8 mouse cellular contexts compared by ENCODE assay signal in the genomic region with DNA sequence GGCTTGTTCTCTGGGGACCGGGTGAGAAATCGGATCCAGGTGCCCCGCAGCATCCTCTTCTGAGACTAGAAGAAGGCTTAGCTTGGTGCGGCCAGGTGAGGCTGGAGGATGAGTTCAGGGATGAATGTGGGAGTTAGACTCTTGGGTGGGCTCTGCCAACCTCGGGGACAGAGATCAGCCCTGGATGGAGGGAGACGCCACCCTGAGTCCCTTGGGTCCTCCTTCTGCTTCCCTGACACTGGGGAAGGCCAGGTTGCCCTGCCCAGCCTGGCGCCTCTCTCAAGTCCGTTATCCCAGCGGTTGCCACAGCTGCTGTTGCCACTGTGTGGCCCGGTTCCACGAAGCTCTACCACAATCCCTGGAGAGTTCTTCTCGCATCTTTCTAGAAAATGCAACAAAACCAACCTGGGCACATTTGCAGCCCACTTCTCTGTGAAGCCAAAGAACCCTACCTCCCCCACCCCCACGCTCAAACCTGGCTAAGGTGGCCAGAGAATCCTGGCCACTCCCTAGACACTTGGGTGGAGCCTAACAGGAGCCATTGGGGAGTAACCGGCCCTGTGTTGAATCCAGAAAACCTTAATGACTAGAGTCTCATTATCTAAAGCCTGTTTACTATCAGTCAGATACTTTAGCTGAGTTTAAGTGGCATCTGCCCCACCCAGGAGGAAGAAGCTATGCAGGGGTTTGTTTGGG. TPM values are rescaled to one million over a fixed set of nuclear protein-coding genes. Genes with fewer than 3 reads are reported as not detected.
DNase-seq lines count a peak whose midpoint lies in the region; ATAC-seq lines count a peak whose summit lies in the region.
"Had no signal": no experiment of that assay in that cellular context is flagged by ENCODE, and none has a peak within 500 bp of the region (broad histone marks: within the 10 kb centered on the region; RNA-seq: fewer than 3 reads in every experiment).

No protein-coding gene starts in this region.

- no peak for ATAC-seq in lung, embryonic 15.5 days (ENCODE audit: borderline replicate concordance, extremely low read depth, low FRiP score, low TSS enrichment)
- ATAC-seq in limb, embryonic 12.5 days (ENCODE audit: insufficient number of reproducible peaks, insufficient read depth, low FRiP score, low TSS enrichment, low read depth), result no peak
- no peak for ATAC-seq in stomach, embryonic 15.5 days (ENCODE audit: insufficient read depth, low FRiP score, low read depth)
- ATAC-seq in CD4-positive, CD25-positive, alpha-beta regulatory T cell, adult 4 months, result no peak

- H3K4me1 ChIP-seq in lung, embryonic 15.5 days, result peaks cover 7% of the 10 kb centered on the region; the same call in 1 of the 2 replicates
- peaks cover 13% of the 10 kb centered on the region for H3K4me1 ChIP-seq in forebrain, embryonic 10.5 days
- peaks cover 5% of the 10 kb centered on the region; the same call in 1 of the 2 replicates for H3K4me1 ChIP-seq in limb, embryonic 12.5 days (replicated peaks)
- H3K4me1 ChIP-seq in stomach, embryonic 15.5 days, result no peaks in the 10 kb centered on the region

- peak overlapping the region; percentile 36 for H3K4me3 ChIP-seq in lung, embryonic 15.5 days
- peak overlapping the region; percentile 77 for H3K4me3 ChIP-seq in forebrain, embryonic 10.5 days
- peak overlapping the region; percentile 58 for H3K4me3 ChIP-seq in limb, embryonic 12.5 days (replicated peaks)
- peak overlapping the region; percentile 40 for H3K4me3 ChIP-seq in stomach, embryonic 15.5 days (replicated peaks)

- WGBS in lung, embryonic 15.5 days, result 11% methylated on average over 14 of the region's 14 CpGs
- 8% methylated on average over 14 of the region's 14 CpGs for WGBS in forebrain, embryonic 10.5 days
- WGBS in limb, embryonic 12.5 days, result 4% methylated on average over 14 of the region's 14 CpGs
- WGBS in stomach, embryonic 15.5 days, result 8% methylated on average over 13 of the region's 14 CpGs

- no peak overlapping the region for H3K27ac ChIP-seq in lung, embryonic 15.5 days
- peak overlapping the region; percentile 81 for H3K27ac ChIP-seq in forebrain, embryonic 10.5 days
- no peak overlapping the region for H3K27ac ChIP-seq in limb, embryonic 12.5 days
- no peak overlapping the region for H3K27ac ChIP-seq in stomach, embryonic 15.5 days

- no peaks in the 10 kb centered on the region for H3K36me3 ChIP-seq in lung, embryonic 15.5 days
- no peaks in the 10 kb centered on the region for H3K36me3 ChIP-seq in forebrain, embryonic 10.5 days (replicated peaks)
- H3K36me3 ChIP-seq in limb, embryonic 12.5 days, result no peaks in the 10 kb centered on the region
- no peaks in the 10 kb centered on the region for H3K36me3 ChIP-seq in stomach, embryonic 15.5 days

- peak overlapping the region; percentile 66 for H3K4me2 ChIP-seq in lung, embryonic 15.5 days
- H3K4me2 ChIP-seq in limb, embryonic 12.5 days, result peak overlapping the region; percentile 87
- peak overlapping the region; percentile 77 for H3K4me2 ChIP-seq in stomach, embryonic 15.5 days

- H3K9me3 ChIP-seq in lung, embryonic 15.5 days, result 0 out of 2 replicates have a peak, but pooled peaks cover 3% of the 10 kb centered on the region
- no peaks in the 10 kb centered on the region for H3K9me3 ChIP-seq in forebrain, embryonic 10.5 days
- no peaks in the 10 kb centered on the region for H3K9me3 ChIP-seq in limb, embryonic 12.5 days
- H3K9me3 ChIP-seq in stomach, embryonic 15.5 days, result no peaks in the 10 kb centered on the region

- no peak for DNase-seq in lung, adult 18-20 months
- no peak for DNase-seq in forebrain, embryonic 10.5 days (ENCODE audit: extremely low spot score, low spot score)
- DNase-seq in retina, embryonic 14.5 days (ENCODE audit: low spot score), result no peak
- DNase-seq: kidney, adult 11 months had no signal

- no peak overlapping the region for H3K9ac ChIP-seq in lung, embryonic 15.5 days
- peak overlapping the region; percentile 66 for H3K9ac ChIP-seq in limb, embryonic 12.5 days (replicated peaks)
- H3K9ac ChIP-seq in stomach, embryonic 15.5 days, result no peak overlapping the region

- H3K27me3 ChIP-seq in lung, embryonic 15.5 days, result peaks cover 33% of the 10 kb centered on the region
- peaks cover 30% of the 10 kb centered on the region for H3K27me3 ChIP-seq in forebrain, embryonic 10.5 days (ENCODE audit: poor library complexity, severe bottlenecking)
- peaks cover 25% of the 10 kb centered on the region for H3K27me3 ChIP-seq in limb, embryonic 12.5 days
- H3K27me3 ChIP-seq in stomach, embryonic 15.5 days (replicated peaks), result peaks cover 23% of the 10 kb centered on the region

RNA-seq across cellular contexts. Expression of a gene that starts 0.5 kb away (rescaled TPM):
- polyA plus RNA-seq in lung, embryonic 15.5 days (2015; fragmentation: Nextera tagmentation; extraction: Ambion mirVana), result 0.19 and 0.20 TPM in 2 replicates
- 3.7 and 4.0 TPM in 2 replicates for polyA plus RNA-seq in forebrain, embryonic 10.5 days (2016; fragmentation: Nextera tagmentation; extraction: Ambion mirVana)
- 3.1 and 3.8 TPM in 2 replicates for polyA plus RNA-seq in limb, embryonic 12.5 days (2016; fragmentation: Nextera tagmentation; extraction: Ambion mirVana)
- 0.41 and 0.52 TPM in 2 replicates for polyA plus RNA-seq in stomach, embryonic 15.5 days (2015; fragmentation: Nextera tagmentation; extraction: Ambion mirVana)
- not detected for polyA plus RNA-seq in CD4-positive, CD25-positive, alpha-beta regulatory T cell, adult 4 months (2017; shearing (Covaris generic))

RNA-seq across cellular contexts. Expression of a gene that starts 41.9 kb away (rescaled TPM):
- not detected in 2 replicates for polyA plus RNA-seq in lung, embryonic 15.5 days (2015; fragmentation: Nextera tagmentation; extraction: Ambion mirVana)
- polyA plus RNA-seq in forebrain, embryonic 10.5 days (2016; fragmentation: Nextera tagmentation; extraction: Ambion mirVana), result not detected in 2 replicates
- not detected in 2 replicates for polyA plus RNA-seq in limb, embryonic 12.5 days (2016; fragmentation: Nextera tagmentation; extraction: Ambion mirVana)
- not detected in 2 replicates for polyA plus RNA-seq in stomach, embryonic 15.5 days (2015; fragmentation: Nextera tagmentation; extraction: Ambion mirVana)
- not detected for polyA plus RNA-seq in CD4-positive, CD25-positive, alpha-beta regulatory T cell, adult 4 months (2017; shearing (Covaris generic))

RNA-seq across cellular contexts. Expression of a gene that starts 57.9 kb away (rescaled TPM):
- 14.5 and 15.3 TPM in 2 replicates for polyA plus RNA-seq in lung, embryonic 15.5 days (2015; fragmentation: Nextera tagmentation; extraction: Ambion mirVana)
- polyA plus RNA-seq in forebrain, embryonic 10.5 days (2016; fragmentation: Nextera tagmentation; extraction: Ambion mirVana), result 21.8 and 25.1 TPM in 2 replicates
- 25.3 and 25.4 TPM in 2 replicates for polyA plus RNA-seq in limb, embryonic 12.5 days (2016; fragmentation: Nextera tagmentation; extraction: Ambion mirVana)
- 14.4 and 14.7 TPM in 2 replicates for polyA plus RNA-seq in stomach, embryonic 15.5 days (2015; fragmentation: Nextera tagmentation; extraction: Ambion mirVana)
- polyA plus RNA-seq in CD4-positive, CD25-positive, alpha-beta regulatory T cell, adult 4 months (2017; shearing (Covaris generic)), result 10 to 100 TPM; 12.0 TPM
